Mouse (Mus musculus): Measurements from ENCODE around the gene Cpeb3. TPM values are rescaled to one million over a fixed set of nuclear protein-coding genes. Genes with fewer than 3 reads are reported as not detected.

The Cpeb3 gene
- polyA plus RNA-seq, 1 experiment from 2014 or later: 10.4 TPM

- no peak for ATAC-seq
- Histone ChIP-seq H3K4me1 (ENCODE audit: control insufficient read depth, insufficient read depth, low read depth, low read length) (peaks cover 14% of the 10 kb centered on the region), H3K27me3 (replicated peaks; ENCODE audit: control insufficient read depth, insufficient read depth, low read length) (no peaks in the 10 kb centered on the region), H3K9ac (ENCODE audit: low read depth, low read length) (peak overlapping the region; percentile 77), H3K4me3 (ENCODE audit: low read length) (peak overlapping the region; percentile 62), H3K9me3 (ENCODE audit: control insufficient read depth, low read length) (no peaks in the 10 kb centered on the region), H3K36me3 (ENCODE audit: control insufficient read depth, insufficient read depth, low read length) (no peaks in the 10 kb centered on the region), H3K4me2 (ENCODE audit: low read length) (peak overlapping the region; percentile 96), H3K27ac (ENCODE audit: low read depth, low read length) (peak overlapping the region; percentile 86; the same call in 1 of the 2 replicates)
- 25% methylated on average over 20 of the region's 20 CpGs for WGBS
Observed at GRCm38 (mm10) chr19:37173331-37174115, 34.9 kb downstream of the Cpeb3 start.

- no peak overlapping the region for H3K27ac ChIP-seq (ENCODE audit: low read depth, low read length)
- no peaks in the 10 kb centered on the region for H3K27me3 ChIP-seq (replicated peaks; ENCODE audit: control insufficient read depth, insufficient read depth, low read length)
- ATAC-seq: no peak
- no peaks in the 10 kb centered on the region for H3K9me3 ChIP-seq (ENCODE audit: control insufficient read depth, low read length)
- 65% methylated on average over 11 of the region's 11 CpGs for WGBS
- no peaks in the 10 kb centered on the region for H3K36me3 ChIP-seq (ENCODE audit: control insufficient read depth, insufficient read depth, low read length)
- H3K9ac ChIP-seq (ENCODE audit: low read depth, low read length): peak overlapping the region; percentile 43
- peak overlapping the region; percentile 62 for H3K4me3 ChIP-seq (ENCODE audit: low read length)
- peak overlapping the region; percentile 96 for H3K4me2 ChIP-seq (ENCODE audit: low read length)
- peaks cover 11% of the 10 kb centered on the region for H3K4me1 ChIP-seq (ENCODE audit: control insufficient read depth, insufficient read depth, low read depth, low read length)
Observed at GRCm38 (mm10) chr19:37172566-37173130, 35.8 kb downstream of the Cpeb3 start.

- no peaks in the 10 kb centered on the region for H3K36me3 ChIP-seq (ENCODE audit: control insufficient read depth, insufficient read depth, low read length)
- H3K4me3 ChIP-seq (ENCODE audit: low read length): peak overlapping the region; percentile 62
- H3K9me3 ChIP-seq (ENCODE audit: control insufficient read depth, low read length): no peaks in the 10 kb centered on the region
- H3K9ac ChIP-seq (ENCODE audit: low read depth, low read length): no peak overlapping the region; the same call in 1 of the 2 replicates
- WGBS: 59% methylated on average over 1 of the region's 1 CpGs
- H3K27ac ChIP-seq (ENCODE audit: low read depth, low read length): no peak overlapping the region
- ATAC-seq: no peak
- H3K4me2 ChIP-seq (ENCODE audit: low read length): peak overlapping the region; percentile 96
- H3K4me1 ChIP-seq (ENCODE audit: control insufficient read depth, insufficient read depth, low read depth, low read length): peaks cover 11% of the 10 kb centered on the region
- H3K27me3 ChIP-seq (replicated peaks; ENCODE audit: control insufficient read depth, insufficient read depth, low read length): no peaks in the 10 kb centered on the region
Observed at GRCm38 (mm10) chr19:37172096-37172495, 36.3 kb downstream of the Cpeb3 start.

- Histone ChIP-seq H3K4me1 (ENCODE audit: control insufficient read depth, insufficient read depth, low read depth, low read length) (no peaks in the 10 kb centered on the region), H3K9me3 (ENCODE audit: control insufficient read depth, low read length) (no peaks in the 10 kb centered on the region), H3K4me3 (ENCODE audit: low read length) (no peak overlapping the region), H3K36me3 (ENCODE audit: control insufficient read depth, insufficient read depth, low read length) (no peaks in the 10 kb centered on the region), H3K4me2 (ENCODE audit: low read length) (no peak overlapping the region), H3K27ac (ENCODE audit: low read depth, low read length) (no peak overlapping the region), H3K9ac (ENCODE audit: low read depth, low read length) (no peak overlapping the region), H3K27me3 (replicated peaks; ENCODE audit: control insufficient read depth, insufficient read depth, low read length) (no peaks in the 10 kb centered on the region)
- WGBS: 84% methylated on average over 5 of the region's 5 CpGs
- ATAC-seq: no peak
Observed at GRCm38 (mm10) chr19:37156770-37157336, 51.5 kb downstream of the Cpeb3 start.

GRCm38 (mm10) chr19:37156040-37156439, 52.4 kb downstream of the Cpeb3 start:
- 90% methylated on average over 4 of the region's 4 CpGs for WGBS
- H3K9ac ChIP-seq (ENCODE audit: low read depth, low read length): no peak overlapping the region
- no peak for ATAC-seq
- H3K4me2 ChIP-seq (ENCODE audit: low read length): no peak overlapping the region
- H3K36me3 ChIP-seq (ENCODE audit: control insufficient read depth, insufficient read depth, low read length): no peaks in the 10 kb centered on the region
- no peak overlapping the region for H3K4me3 ChIP-seq (ENCODE audit: low read length)
- no peaks in the 10 kb centered on the region for H3K4me1 ChIP-seq (ENCODE audit: control insufficient read depth, insufficient read depth, low read depth, low read length)
- H3K27ac ChIP-seq (ENCODE audit: low read depth, low read length): no peak overlapping the region
- H3K27me3 ChIP-seq (replicated peaks; ENCODE audit: control insufficient read depth, insufficient read depth, low read length): no peaks in the 10 kb centered on the region
- H3K9me3 ChIP-seq (ENCODE audit: control insufficient read depth, low read length): no peaks in the 10 kb centered on the region

- Histone ChIP-seq H3K4me3 (ENCODE audit: low read length) (no peak overlapping the region), H3K4me1 (ENCODE audit: control insufficient read depth, insufficient read depth, low read depth, low read length) (no peaks in the 10 kb centered on the region; the same call in 1 of the 2 replicates), H3K9me3 (ENCODE audit: control insufficient read depth, low read length) (no peaks in the 10 kb centered on the region), H3K9ac (ENCODE audit: low read depth, low read length) (no peak overlapping the region), H3K36me3 (ENCODE audit: control insufficient read depth, insufficient read depth, low read length) (no peaks in the 10 kb centered on the region), H3K27me3 (replicated peaks; ENCODE audit: control insufficient read depth, insufficient read depth, low read length) (no peaks in the 10 kb centered on the region), H3K4me2 (ENCODE audit: low read length) (no peak overlapping the region), H3K27ac (ENCODE audit: low read depth, low read length) (no peak overlapping the region)
- 79% methylated on average over 4 of the region's 4 CpGs for WGBS
- ATAC-seq: no peak
Observed at GRCm38 (mm10) chr19:37147145-37147544, 61.3 kb downstream of the Cpeb3 start.

GRCm38 (mm10) chr19:37145846-37146245, 62.6 kb downstream of the Cpeb3 start:
- H3K36me3 ChIP-seq (ENCODE audit: control insufficient read depth, insufficient read depth, low read length): no peaks in the 10 kb centered on the region
- no peak for ATAC-seq
- H3K4me1 ChIP-seq (ENCODE audit: control insufficient read depth, insufficient read depth, low read depth, low read length): no peaks in the 10 kb centered on the region; the same call in 1 of the 2 replicates
- no peak overlapping the region for H3K9ac ChIP-seq (ENCODE audit: low read depth, low read length)
- no peak overlapping the region for H3K4me2 ChIP-seq (ENCODE audit: low read length)
- no peaks in the 10 kb centered on the region for H3K27me3 ChIP-seq (replicated peaks; ENCODE audit: control insufficient read depth, insufficient read depth, low read length)
- no peak overlapping the region for H3K4me3 ChIP-seq (ENCODE audit: low read length)
- WGBS: 92% methylated on average over 1 of the region's 1 CpGs
- H3K27ac ChIP-seq (ENCODE audit: low read depth, low read length): no peak overlapping the region
- H3K9me3 ChIP-seq (ENCODE audit: control insufficient read depth, low read length): no peaks in the 10 kb centered on the region

- H3K9me3 ChIP-seq (ENCODE audit: control insufficient read depth, low read length): no peaks in the 10 kb centered on the region
- H3K9ac ChIP-seq (ENCODE audit: low read depth, low read length): no peak overlapping the region
- no peak overlapping the region for H3K4me2 ChIP-seq (ENCODE audit: low read length)
- H3K4me1 ChIP-seq (ENCODE audit: control insufficient read depth, insufficient read depth, low read depth, low read length): no peaks in the 10 kb centered on the region; the same call in 1 of the 2 replicates
- 97% methylated on average over 5 of the region's 5 CpGs for WGBS
- H3K27me3 ChIP-seq (replicated peaks; ENCODE audit: control insufficient read depth, insufficient read depth, low read length): no peaks in the 10 kb centered on the region
- no peak for ATAC-seq
- no peaks in the 10 kb centered on the region for H3K36me3 ChIP-seq (ENCODE audit: control insufficient read depth, insufficient read depth, low read length)
- H3K27ac ChIP-seq (ENCODE audit: low read depth, low read length): no peak overlapping the region
- no peak overlapping the region for H3K4me3 ChIP-seq (ENCODE audit: low read length)
Observed at GRCm38 (mm10) chr19:37145401-37145800, 63.0 kb downstream of the Cpeb3 start.

- H3K4me2 ChIP-seq (ENCODE audit: low read length): no peak overlapping the region
- no peaks in the 10 kb centered on the region for H3K36me3 ChIP-seq (ENCODE audit: control insufficient read depth, insufficient read depth, low read length)
- no peak for ATAC-seq
- 80% methylated on average over 4 of the region's 4 CpGs for WGBS
- H3K4me1 ChIP-seq (ENCODE audit: control insufficient read depth, insufficient read depth, low read depth, low read length): no peaks in the 10 kb centered on the region
- no peak overlapping the region for H3K27ac ChIP-seq (ENCODE audit: low read depth, low read length)
- H3K9me3 ChIP-seq (ENCODE audit: control insufficient read depth, low read length): no peaks in the 10 kb centered on the region
- H3K27me3 ChIP-seq (replicated peaks; ENCODE audit: control insufficient read depth, insufficient read depth, low read length): no peaks in the 10 kb centered on the region
- H3K9ac ChIP-seq (ENCODE audit: low read depth, low read length): no peak overlapping the region
- no peak overlapping the region for H3K4me3 ChIP-seq (ENCODE audit: low read length)
Observed at GRCm38 (mm10) chr19:37141623-37142022, 66.8 kb downstream of the Cpeb3 start.

Measured in hindbrain, embryonic 16.5 days (tissue).